Mouse (Mus musculus) limb, embryonic 11.5 days (tissue): ENCODE results near the gene Rnf13. TPM values are rescaled to one million over a fixed set of nuclear protein-coding genes. Genes with fewer than 3 reads are reported as not detected.

Experiments
- ATAC-seq: fragments of 200-750 bp; cut with Nextera tagmentation; 2 replicates; pipeline ENCODE4 v1.8.0; 2017; ENCODE audit warnings: low read depth; ENCODE audit not compliant: insufficient number of reproducible peaks, low FRiP score, low TSS enrichment
- DNase-seq: peaks from one replicate; pipeline ENCODE4 v3.0.0-alpha.2; 2015; ENCODE audit warnings: low spot score
- H3K27ac ChIP-seq: fragments of 300-500 bp; sonication (generic); replicated peaks from 2 replicates; pipeline ENCODE4 v1.5.1; 2014; ENCODE audit warnings: low read depth, mild to moderate bottlenecking, low read length
- H3K27me3 ChIP-seq: fragments of 300-500 bp; sonication (generic); 2 replicates; pipeline ENCODE4 v1.6.1; 2014; ENCODE audit warnings: mild to moderate bottlenecking, low read length, mixed read lengths; ENCODE audit not compliant: control insufficient read depth, insufficient read depth
- H3K36me3 ChIP-seq: fragments of 300-500 bp; sonication (generic); 2 replicates; pipeline ENCODE4 v1.6.1; 2014; ENCODE audit warnings: mild to moderate bottlenecking, low read length, moderate library complexity, mixed read lengths; ENCODE audit not compliant: control insufficient read depth, insufficient read depth
- H3K4me1 ChIP-seq: fragments of 300-500 bp; sonication (generic); 2 replicates; pipeline ENCODE4 v1.6.1; 2014; ENCODE audit warnings: low read length, mixed read lengths; ENCODE audit not compliant: control insufficient read depth, insufficient read depth
- H3K4me2 ChIP-seq: fragments of 300-500 bp; sonication (generic); 2 replicates; pipeline ENCODE4 v1.6.1; 2014; ENCODE audit warnings: low read depth, mild to moderate bottlenecking, moderate library complexity; ENCODE audit not compliant: severe bottlenecking
- H3K4me3 ChIP-seq: fragments of 300-500 bp; sonication (generic); 2 replicates; pipeline ENCODE4 v1.5.1; 2014; ENCODE audit warnings: low read depth, low read length
- H3K9ac ChIP-seq: fragments of 300-500 bp; sonication (generic); 2 replicates; pipeline ENCODE4 v1.6.1; 2014; ENCODE audit warnings: mild to moderate bottlenecking, low read length
- H3K9me3 ChIP-seq: fragments of 300-500 bp; sonication (generic); 2 replicates; pipeline ENCODE4 v1.6.1; 2016; ENCODE audit warnings: low read length; ENCODE audit not compliant: control insufficient read depth
- WGBS: fragments of 180-500 bp; shearing (Covaris S2); extraction: QIAGEN DNeasy Blood & Tissue Kit; methylation state at CpG from one replicate; pipeline ENCODE4 v1.1.7; 2014; 5-methylcytosine and 5-hydroxymethylcytosine counted together
- polyA plus RNA-seq: library from polyadenylated mRNA; unstranded; fragments of >200 nt; fragmentation: Nextera tagmentation; extraction: Ambion mirVana; gene quantifications from 2 replicates; pipeline ENCODE4 v1.2.1, GENCODE M21; 2014

The Rnf13 gene
- polyA plus RNA-seq, 1 experiment from 2014 or later, result 50.6 TPM

DNA sequence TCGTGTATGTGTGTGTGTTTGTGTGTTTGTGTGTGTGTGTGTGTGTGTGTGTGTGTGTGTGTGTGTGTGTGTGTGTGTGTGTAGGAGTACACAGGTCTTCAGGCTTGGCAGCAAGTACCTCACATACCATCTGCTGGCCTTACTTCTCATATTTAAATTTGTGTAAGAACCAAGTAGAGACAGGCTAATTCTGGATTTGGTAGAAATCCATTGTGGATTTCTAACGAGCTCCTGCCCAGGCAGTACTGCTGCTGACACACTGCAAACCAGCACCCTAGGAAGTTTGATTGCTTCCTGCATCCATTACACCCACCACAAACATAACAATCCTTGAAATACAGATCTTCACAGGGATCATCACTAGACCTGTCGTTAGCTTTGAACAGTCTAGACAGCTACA is 147.1 kb downstream of the Rnf13 start:
- Histone ChIP-seq H3K9ac (no peak overlapping the region), H3K27me3 (no peaks in the 10 kb centered on the region), H3K9me3 (no peaks in the 10 kb centered on the region), H3K4me3 (no peak overlapping the region), H3K36me3 (no peaks in the 10 kb centered on the region), H3K4me1 (no peaks in the 10 kb centered on the region), H3K27ac (no peak overlapping the region), H3K4me2 (no peak overlapping the region)
- ATAC-seq, result no peak
- no peak for DNase-seq
- WGBS, result 73% methylated on average over 3 of the region's 3 CpGs

Other genes with a start within 250 kb of the Rnf13 start
- gene Wwtr1, start 160.2 kb upstream of the Rnf13 start, polyA plus RNA-seq, result 11.2 and 12.0 TPM in 2 replicates
- gene Commd2, start 84.3 kb upstream of the Rnf13 start, polyA plus RNA-seq, result 77.3 and 84.7 TPM in 2 replicates
- gene Ankub1, start 43.3 kb upstream of the Rnf13 start, polyA plus RNA-seq, result 0.05 TPM in 1 of 2 replicates, not detected in the other
- gene Pfn2, start 112.0 kb downstream of the Rnf13 start, polyA plus RNA-seq, result 113 and 117 TPM in 2 replicates